Mouse (Mus musculus) WW6 (cell line): ENCODE data around the gene Ncor2.
"Not testable (repeated sequence)": the region's sequence is repeated elsewhere in the genome, so short reads cannot be mapped to it uniquely, and the experiment has no call there.

Experiments
- DNase-seq: peaks from one replicate; pipeline ENCODE4 v3.0.0-alpha.2; 2013; ENCODE audit warnings: low read depth, low spot score

Ncor2 gene

GRCm38 (mm10) chr5:125179007-125179734 is at the start of gene Ncor2:
Gene Ncor2, minus strand, starts transcription at chr5:125179219.
- no peak for DNase-seq

GRCm38 (mm10) chr5:125227699-125228098 is 48.7 kb upstream of the Ncor2 start:
- DNase-seq = no peak

- no peak for DNase-seq
Measured at GRCm38 (mm10) chr5:125226229-125226634, 47.2 kb upstream of the Ncor2 start.

GRCm38 (mm10) chr5:125224925-125225324 is 45.9 kb upstream of the Ncor2 start:
- DNase-seq = no peak

- DNase-seq = no peak
Measured at GRCm38 (mm10) chr5:125223961-125224360, 44.9 kb upstream of the Ncor2 start.

GRCm38 (mm10) chr5:125222706-125223105 is 43.7 kb upstream of the Ncor2 start:
- DNase-seq = no peak

- no peak for DNase-seq
Measured at GRCm38 (mm10) chr5:125221868-125222267, 42.8 kb upstream of the Ncor2 start.

- DNase-seq = no peak
Measured at GRCm38 (mm10) chr5:125217426-125218170, 38.6 kb upstream of the Ncor2 start.

GRCm38 (mm10) chr5:125215930-125216459 is 37.0 kb upstream of the Ncor2 start:
- peak; percentile 18 for DNase-seq

GRCm38 (mm10) chr5:125215346-125215929 is 36.4 kb upstream of the Ncor2 start:
- DNase-seq = no peak

- no peak for DNase-seq
Measured at GRCm38 (mm10) chr5:125214064-125214463, 35.0 kb upstream of the Ncor2 start.

GRCm38 (mm10) chr5:125204910-125205309 is 25.9 kb upstream of the Ncor2 start:
- DNase-seq = not testable (repeated sequence)

GRCm38 (mm10) chr5:125204199-125204815 is 25.3 kb upstream of the Ncor2 start:
- no peak for DNase-seq

GRCm38 (mm10) chr5:125203759-125204158 is 24.7 kb upstream of the Ncor2 start:
- no peak for DNase-seq

- no peak for DNase-seq
Measured at GRCm38 (mm10) chr5:125203099-125203498, 24.1 kb upstream of the Ncor2 start.

GRCm38 (mm10) chr5:125202100-125202499 is 23.1 kb upstream of the Ncor2 start:
- DNase-seq = no peak

- DNase-seq = no peak
Measured at GRCm38 (mm10) chr5:125199086-125199485, 20.1 kb upstream of the Ncor2 start.

- DNase-seq = not testable (repeated sequence)
Measured at GRCm38 (mm10) chr5:125197325-125197724, 18.3 kb upstream of the Ncor2 start.

GRCm38 (mm10) chr5:125196054-125196453 is 17.0 kb upstream of the Ncor2 start:
- DNase-seq = no peak

- no peak for DNase-seq
Measured at GRCm38 (mm10) chr5:125195142-125195541, 16.1 kb upstream of the Ncor2 start.

GRCm38 (mm10) chr5:125193478-125194439 is 14.7 kb upstream of the Ncor2 start:
- no peak for DNase-seq
